Mouse (Mus musculus): Measurements from ENCODE around the gene Tmem132b.

GRCm38 (mm10) chr5:125534611-125535324 is 3.2 kb downstream of the Tmem132b start:
- TF ChIP-seq CTCF (IDR thresholded peaks at IDR 0.05) (no peak), EP300 (IDR thresholded peaks at IDR 0.05) (no peak)

All from lung, postnatal 0 days (tissue).